Mouse (Mus musculus) kidney, adult 2 months (tissue): ENCODE data around the gene Mettl14. TPM values are rescaled to one million over a fixed set of nuclear protein-coding genes. Genes with fewer than 3 reads are reported as not detected.
"Not testable (repeated sequence)": the region's sequence is repeated elsewhere in the genome, so short reads cannot be mapped to it uniquely, and the experiment has no call there.

Experiments used
- DNase-seq: peaks from one replicate; pipeline ENCODE4 v3.0.0; 2021
- H3K27ac ChIP-seq: fragments of 200-500 bp; 2 replicates; pipeline ENCODE4 v1.5.1; 2012; ENCODE audit warnings: low read depth, low read length, control low read depth, inconsistent platforms; ENCODE audit not compliant: insufficient read depth
- H3K27me3 ChIP-seq: fragments of 200-500 bp; replicated peaks from 2 replicates; pipeline ENCODE4 v1.6.1; 2012; ENCODE audit warnings: mild to moderate bottlenecking, moderate library complexity, low read length, inconsistent platforms; ENCODE audit not compliant: control insufficient read depth, insufficient read depth
- H3K36me3 ChIP-seq: fragments of 200-500 bp; 2 replicates; pipeline ENCODE4 v1.6.1; 2012; ENCODE audit warnings: mild to moderate bottlenecking, moderate library complexity, low read length, inconsistent platforms; ENCODE audit not compliant: control insufficient read depth, insufficient read depth
- H3K4me1 ChIP-seq: fragments of 200-500 bp; 2 replicates; pipeline ENCODE4 v1.6.1; 2011; ENCODE audit warnings: low read length; ENCODE audit not compliant: control insufficient read depth, insufficient read depth
- H3K4me3 ChIP-seq: fragments of 200-500 bp; 2 replicates; pipeline ENCODE4 v1.5.1; 2011; ENCODE audit warnings: mild to moderate bottlenecking, low read depth, low read length, control low read depth; ENCODE audit not compliant: insufficient read depth
- CTCF ChIP-seq: fragments of 200-500 bp; conservative IDR thresholded peaks from 2 replicates; pipeline ENCODE4 v1.5.1; 2011; ENCODE audit warnings: low read depth, mild to moderate bottlenecking, control low read depth, low read length, moderate library complexity, mixed read lengths; ENCODE audit not compliant: insufficient read depth, insufficient read length
- POLR2A ChIP-seq: fragments of 200-500 bp; IDR thresholded peaks from one replicate; pipeline ENCODE4 v1.6.1; 2011; ENCODE audit warnings: low read depth, low read length, control low read depth
- WGBS: fragments of 180-500 bp; shearing (Covaris S2); methylation state at CpG from one replicate; pipeline ENCODE4 v1.1.7; 2018; 5-methylcytosine and 5-hydroxymethylcytosine counted together
- polyA plus RNA-seq: library from polyadenylated mRNA; depleted of rRNA; stranded (reverse); fragments of >200 nt; gene quantifications from 2 replicates; pipeline ENCODE4 v1.2.3, GENCODE M21; 2012

The Mettl14 gene
- polyA plus RNA-seq, 1 experiment: 4.1 TPM

DNA sequence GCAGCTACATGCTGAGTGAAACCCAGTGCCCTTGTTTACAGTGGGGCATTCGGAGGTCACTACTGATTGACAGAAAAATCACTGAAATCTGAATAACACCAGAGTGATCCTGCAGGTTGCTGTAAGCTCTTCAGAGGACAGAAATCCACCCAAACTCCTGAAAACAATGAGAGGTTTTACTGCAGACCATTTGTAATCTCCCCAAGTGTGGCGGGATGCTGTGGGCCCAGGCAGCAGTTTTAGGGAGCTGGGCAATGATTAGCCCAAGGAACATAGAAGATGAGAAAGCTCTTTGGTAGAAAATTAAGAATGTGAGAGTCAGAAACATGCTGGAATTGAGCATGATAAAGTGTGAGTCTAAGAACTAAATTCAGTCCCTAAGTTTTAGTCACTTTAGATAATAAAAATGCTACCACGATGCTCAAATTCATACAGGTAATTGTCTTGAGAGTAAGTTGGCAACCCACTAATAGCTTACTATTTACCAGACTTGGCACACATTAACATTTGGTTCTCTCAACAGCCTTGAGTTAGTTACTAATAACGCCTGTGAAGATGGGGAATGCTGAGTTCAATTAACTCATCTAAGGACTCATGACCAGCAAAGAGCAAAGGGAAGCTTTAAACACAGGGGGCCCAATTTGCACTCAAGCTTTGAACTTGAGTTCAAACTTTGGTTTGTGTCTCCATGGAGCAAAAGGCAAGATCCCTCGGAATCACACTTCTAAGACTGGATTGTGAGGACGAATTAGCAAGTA, 26.1 kb upstream of the Mettl14 start:
- DNase-seq: peak; percentile 66
- Histone ChIP-seq H3K27me3 (no peaks in the 10 kb centered on the region), H3K4me1 (peaks cover 5% of the 10 kb centered on the region), H3K36me3 (no peaks in the 10 kb centered on the region), H3K27ac (peak overlapping the region; percentile 96), H3K4me3 (no peak overlapping the region)
- WGBS: 34% methylated on average over 6 of the region's 6 CpGs
- no peak for TF ChIP-seq POLR2A
- TF ChIP-seq CTCF: no peak

DNA sequence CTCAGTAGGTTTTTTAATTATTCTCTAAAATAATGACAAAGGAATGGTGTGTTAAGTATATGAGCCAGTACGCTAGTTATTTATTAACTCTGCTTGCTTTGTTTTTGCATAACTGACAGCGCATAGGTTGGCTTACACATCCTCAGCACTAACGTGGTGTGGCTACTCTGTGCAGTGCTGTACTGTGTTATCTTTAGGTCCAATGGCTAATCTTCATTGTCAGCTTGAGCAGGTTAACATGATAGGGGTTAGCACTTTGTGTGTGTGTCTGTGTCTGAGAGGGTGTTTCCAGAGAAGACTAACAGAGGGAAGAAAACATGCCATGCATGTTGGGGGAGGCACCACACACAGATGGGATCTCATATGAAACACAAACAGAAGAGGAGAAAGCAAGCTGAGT, 19.0 kb upstream of the Mettl14 start:
- whole genome bisulfite sequencing: 47% methylated on average over 3 of the region's 3 CpGs
- no peaks in the 10 kb centered on the region for H3K27me3 ChIP-seq
- no peak overlapping the region for H3K4me3 ChIP-seq
- no peaks in the 10 kb centered on the region for H3K4me1 ChIP-seq
- no peak overlapping the region for H3K27ac ChIP-seq
- H3K36me3 ChIP-seq: no peaks in the 10 kb centered on the region
- TF ChIP-seq POLR2A (no peak), CTCF (no peak)
- no peak for DNase-seq

DNA sequence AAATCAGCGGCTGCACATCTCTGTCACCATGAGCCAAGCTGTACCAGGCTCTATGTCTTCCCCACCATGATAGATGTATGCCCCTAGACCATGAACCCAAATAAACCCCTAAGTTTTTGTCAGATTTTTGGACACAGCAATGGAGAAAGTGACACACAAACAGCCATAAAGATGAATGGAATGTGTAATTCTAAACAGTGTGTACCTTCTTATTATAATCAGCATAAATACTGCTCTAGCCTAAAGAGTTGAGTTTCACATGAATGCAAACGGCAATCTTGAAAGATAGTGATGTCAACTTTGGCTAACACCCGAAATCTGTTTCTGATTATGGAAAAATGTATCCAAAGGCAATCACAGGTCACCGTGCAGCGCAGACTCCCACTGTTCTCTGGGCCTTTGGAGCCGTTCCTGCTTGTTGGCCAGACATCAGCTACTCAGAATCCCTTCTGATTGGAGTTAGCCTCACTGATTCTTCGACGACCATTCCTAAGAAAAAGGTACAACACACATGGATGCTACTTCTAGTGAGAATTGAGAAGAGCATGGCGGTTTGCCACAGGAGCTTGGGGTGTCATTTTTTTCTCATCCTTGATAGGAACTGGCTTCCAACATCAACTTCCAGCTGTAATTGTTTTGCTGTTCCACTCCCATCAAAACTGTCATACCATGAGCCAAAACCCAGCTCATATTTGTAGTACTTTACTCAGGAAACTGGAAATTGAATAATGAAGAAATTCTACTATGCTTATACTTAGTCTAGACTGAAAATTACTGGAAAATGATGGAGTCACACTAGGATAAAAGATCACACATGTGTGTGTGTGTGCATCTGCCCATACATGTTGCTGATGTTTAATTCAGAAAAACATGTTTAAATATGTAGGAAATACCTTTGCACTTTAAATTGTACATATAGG, 11.9 kb upstream of the Mettl14 start:
- no peaks in the 10 kb centered on the region for H3K27me3 ChIP-seq
- no peak for DNase-seq
- no peaks in the 10 kb centered on the region for H3K36me3 ChIP-seq
- H3K4me3 ChIP-seq: no peak overlapping the region
- WGBS: 83% methylated on average over 9 of the region's 9 CpGs
- TF ChIP-seq CTCF: no peak
- TF ChIP-seq POLR2A: no peak
- no peaks in the 10 kb centered on the region for H3K4me1 ChIP-seq
- H3K27ac ChIP-seq: no peak overlapping the region

DNA sequence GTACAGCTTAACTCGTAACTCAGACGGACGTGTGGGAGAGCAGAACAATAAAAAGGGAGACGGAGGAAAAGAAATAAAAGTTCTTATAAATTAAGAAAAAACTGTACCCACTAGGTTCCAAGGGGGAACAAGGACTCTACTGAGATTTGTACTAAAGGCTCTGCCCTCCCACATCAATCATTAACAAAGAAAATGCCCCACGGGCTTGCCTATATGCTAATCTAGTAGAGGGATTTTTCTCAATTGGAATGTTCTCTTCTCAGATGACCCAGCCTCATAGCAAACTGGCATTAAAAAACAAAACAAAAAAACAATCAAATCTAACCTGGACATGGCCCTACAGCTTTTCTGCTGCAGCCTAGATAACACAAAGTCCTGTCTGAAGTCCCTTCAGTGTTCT, 9.7 kb upstream of the Mettl14 start:
- Histone ChIP-seq H3K36me3 (no peaks in the 10 kb centered on the region), H3K4me3 (no peak overlapping the region), H3K27me3 (no peaks in the 10 kb centered on the region), H3K4me1 (no peaks in the 10 kb centered on the region), H3K27ac (peak overlapping the region; percentile 35)
- DNase-seq: peak; percentile 64
- TF ChIP-seq POLR2A (no peak), CTCF (no peak)
- 46% methylated on average over 5 of the region's 5 CpGs for WGBS

DNA sequence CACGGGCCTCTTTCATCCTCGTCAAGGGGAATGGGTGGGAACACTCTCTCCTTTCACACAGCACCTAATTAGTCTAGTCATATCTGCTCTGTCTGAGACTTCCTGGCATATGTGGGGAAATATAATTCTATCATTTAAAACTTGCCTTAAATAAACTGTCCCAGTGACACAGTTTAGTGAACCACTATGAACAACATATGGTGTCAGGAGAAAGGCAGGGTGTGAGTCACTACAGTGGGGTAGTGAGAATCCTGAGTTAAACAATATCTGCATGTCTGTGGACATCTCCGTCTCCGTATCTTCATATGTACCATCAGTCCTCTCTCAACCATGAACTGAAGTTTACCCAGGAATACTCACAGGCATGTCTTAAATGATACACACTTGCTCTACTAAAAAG, 5.3 kb upstream of the Mettl14 start:
- 85% methylated on average over 4 of the region's 4 CpGs for WGBS

DNA sequence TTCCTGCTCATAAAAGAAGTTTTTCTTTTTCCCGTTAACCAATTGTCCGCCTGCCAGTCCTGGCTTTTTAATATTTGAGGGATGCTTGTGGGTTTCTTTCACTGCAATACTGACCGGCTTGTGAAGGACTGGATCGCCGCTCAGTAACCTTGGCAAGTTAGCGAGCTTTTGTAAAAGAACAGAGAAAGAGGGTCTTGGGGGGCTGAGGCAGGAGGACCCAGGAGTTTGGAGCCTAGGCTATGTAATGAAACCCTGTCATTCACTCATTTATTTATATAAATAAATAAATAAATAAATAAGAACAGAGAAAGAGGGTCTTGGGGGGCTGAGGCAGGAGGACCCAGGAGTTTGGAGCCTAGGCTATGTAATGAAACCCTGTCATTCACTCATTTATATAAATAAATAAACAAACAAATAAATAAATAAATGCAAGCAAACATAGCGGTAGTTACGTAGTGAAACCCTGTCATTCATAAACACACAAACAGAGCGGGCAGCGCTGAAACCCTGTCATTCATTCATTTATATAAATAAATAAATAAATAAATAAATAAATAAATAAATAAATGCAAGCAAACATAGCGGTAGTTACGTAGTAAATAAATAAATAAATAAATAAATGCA, 361 bp upstream of the Mettl14 start:
- H3K4me1 ChIP-seq, H3K27me3 ChIP-seq, H3K27ac ChIP-seq, DNase-seq, H3K36me3 ChIP-seq: not testable (repeated sequence)
- peak overlapping the region; percentile 91 for H3K4me3 ChIP-seq
- 12% methylated on average over 12 of the region's 12 CpGs for WGBS

More for the DNA sequence above, 5.3 kb upstream of the Mettl14 start:
- DNase-seq: no peak
- Histone ChIP-seq H3K36me3 (no peaks in the 10 kb centered on the region), H3K27me3 (no peaks in the 10 kb centered on the region), H3K27ac (no peak overlapping the region), H3K4me1 (no peaks in the 10 kb centered on the region), H3K4me3 (no peak overlapping the region)
- TF ChIP-seq CTCF (no peak), POLR2A (no peak)

DNA sequence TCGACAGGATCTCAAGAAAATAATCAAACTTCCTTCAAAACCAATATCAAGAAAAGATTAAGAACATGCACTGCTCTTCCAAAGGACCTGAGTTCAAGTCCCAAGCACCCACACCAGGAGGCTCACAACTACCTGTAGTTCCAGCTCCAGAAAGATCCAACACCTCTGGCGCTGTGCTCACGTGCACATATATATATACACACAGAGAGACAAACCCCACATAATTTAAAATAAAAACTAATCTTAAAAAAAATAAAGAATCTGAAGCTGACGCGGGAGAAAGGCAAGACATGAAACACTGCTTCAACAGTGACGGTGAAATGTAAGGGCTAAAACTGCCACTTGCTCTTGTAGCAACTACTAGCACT, 806 bp downstream of the Mettl14 start:
- no peaks in the 10 kb centered on the region for H3K27me3 ChIP-seq
- DNase-seq: no peak
- peak overlapping the region; percentile 91 for H3K4me3 ChIP-seq
- H3K27ac ChIP-seq: peak overlapping the region; percentile 18; the same call in 1 of the 2 replicates
- no peaks in the 10 kb centered on the region; the same call in 1 of the 2 replicates for H3K36me3 ChIP-seq
- H3K4me1 ChIP-seq: no peaks in the 10 kb centered on the region
- TF ChIP-seq POLR2A (no peak), CTCF (no peak)
- 5% methylated on average over 6 of the region's 6 CpGs for WGBS
